Mouse (Mus musculus): ENCODE measurements around the gene Lpar1.
"Not testable (repeated sequence)": the region's sequence is repeated elsewhere in the genome, so short reads cannot be mapped to it uniquely, and the experiment has no call there.

Gene Lpar1

GRCm38 (mm10) chr4:58545888-58546432, 7.7 kb downstream of the Lpar1 start:
- DNase-seq (ENCODE audit: low spot score), result no peak

GRCm38 (mm10) chr4:58543171-58543570, 10.5 kb downstream of the Lpar1 start:
- no peak for DNase-seq (ENCODE audit: low spot score)

- DNase-seq (ENCODE audit: low spot score), result not testable (repeated sequence)
Observed at GRCm38 (mm10) chr4:58542656-58543055, 11.0 kb downstream of the Lpar1 start.

- DNase-seq (ENCODE audit: low spot score), result no peak
Observed at GRCm38 (mm10) chr4:58540841-58541240, 12.9 kb downstream of the Lpar1 start.

- no peak for DNase-seq (ENCODE audit: low spot score)
Observed at GRCm38 (mm10) chr4:58540385-58540784, 13.3 kb downstream of the Lpar1 start.

GRCm38 (mm10) chr4:58538696-58539095, 15.0 kb downstream of the Lpar1 start:
- no peak for DNase-seq (ENCODE audit: low spot score)

GRCm38 (mm10) chr4:58535754-58536153, 17.9 kb downstream of the Lpar1 start:
- DNase-seq (ENCODE audit: low spot score), result no peak

- DNase-seq (ENCODE audit: low spot score), result no peak
Observed at GRCm38 (mm10) chr4:58534726-58535350, 18.9 kb downstream of the Lpar1 start.

- no peak for DNase-seq (ENCODE audit: low spot score)
Observed at GRCm38 (mm10) chr4:58534141-58534571, 19.5 kb downstream of the Lpar1 start.

GRCm38 (mm10) chr4:58533519-58533918, 20.2 kb downstream of the Lpar1 start:
- no peak for DNase-seq (ENCODE audit: low spot score)

- DNase-seq (ENCODE audit: low spot score), result no peak
Observed at GRCm38 (mm10) chr4:58532326-58532725, 21.4 kb downstream of the Lpar1 start.

- no peak for DNase-seq (ENCODE audit: low spot score)
Observed at GRCm38 (mm10) chr4:58530706-58531105, 23.0 kb downstream of the Lpar1 start.

- DNase-seq (ENCODE audit: low spot score), result no peak
Observed at GRCm38 (mm10) chr4:58530279-58530678, 23.4 kb downstream of the Lpar1 start.

GRCm38 (mm10) chr4:58527852-58528251, 25.8 kb downstream of the Lpar1 start:
- DNase-seq (ENCODE audit: low spot score), result no peak

GRCm38 (mm10) chr4:58521137-58521536, 32.6 kb downstream of the Lpar1 start:
- no peak for DNase-seq (ENCODE audit: low spot score)

- no peak for DNase-seq (ENCODE audit: low spot score)
Observed at GRCm38 (mm10) chr4:58520531-58520930, 33.2 kb downstream of the Lpar1 start.

GRCm38 (mm10) chr4:58519891-58520290, 33.8 kb downstream of the Lpar1 start:
- DNase-seq (ENCODE audit: low spot score), result no peak

GRCm38 (mm10) chr4:58518215-58518988, 35.3 kb downstream of the Lpar1 start:
- no peak for DNase-seq (ENCODE audit: low spot score)

- no peak for DNase-seq (ENCODE audit: low spot score)
Observed at GRCm38 (mm10) chr4:58516810-58517209, 36.9 kb downstream of the Lpar1 start.

- no peak for DNase-seq (ENCODE audit: low spot score)
Observed at GRCm38 (mm10) chr4:58516221-58516620, 37.5 kb downstream of the Lpar1 start.

GRCm38 (mm10) chr4:58511554-58511953, 42.1 kb downstream of the Lpar1 start:
- DNase-seq (ENCODE audit: low spot score), result no peak

- DNase-seq (ENCODE audit: low spot score), result no peak
Observed at GRCm38 (mm10) chr4:58508833-58509232, 44.9 kb downstream of the Lpar1 start.

- DNase-seq (ENCODE audit: low spot score), result no peak
Observed at GRCm38 (mm10) chr4:58507536-58507935, 46.2 kb downstream of the Lpar1 start.
